8 mouse cellular contexts compared by ENCODE assay signal in genomic region chr11:50841023-50841735, GRCm38 (mm10). TPM values are rescaled to one million over a fixed set of nuclear protein-coding genes. Genes with fewer than 3 reads are reported as not detected.
A peak's percentile ranks its signal among the peaks of the same experiment; 100 is the strongest.
DNase-seq lines count a peak whose midpoint lies in the region; TF ChIP-seq lines count a peak whose summit lies in the region.

Zfp879 (minus strand) TSS chr11:50841552.

- H3K36me3 ChIP-seq in thymus, adult 2 months (ENCODE audit: control insufficient read depth, insufficient read depth, low read length): no peaks in the 10 kb centered on the region

- TF ChIP-seq POLR2A in thymus, adult 2 months (IDR thresholded peaks at IDR 0.05; ENCODE audit: control insufficient read depth, extremely low read depth, insufficient read depth, low read length, poor library complexity): 0 out of 2 replicates have a peak, but pooled peaks have one; percentile 36

- H3K27ac ChIP-seq in layer of hippocampus, adult 2 months: peak within 1 kb of the TSS; percentile 95
- H3K27ac ChIP-seq in thymus, adult 2 months (ENCODE audit: control insufficient read depth, insufficient read depth, low read length): no peak within 1 kb of the TSS

- peak within 1 kb of the TSS; percentile 66 for H3K4me3 ChIP-seq in layer of hippocampus, adult 2 months
- peak within 1 kb of the TSS; percentile 46 for H3K4me3 ChIP-seq in thymus, adult 2 months (ENCODE audit: control insufficient read depth, insufficient read depth, low read length)

- peak; percentile 94 for DNase-seq in ES-CJ7 (ENCODE audit: low read depth, low spot score)
- peak; percentile 97 to 98 for DNase-seq in cerebellum, adult 18-20 months
- DNase-seq in forelimb bud, embryonic 11.5 days (ENCODE audit: low read depth, low spot score): peak; percentile 95
- DNase-seq in heart, postnatal 4 days: peak; percentile 89
- DNase-seq in layer of hippocampus, adult 2 months (ENCODE audit: low spot score in 2 of 2): peak; percentile 95
- peak; percentile 92 to 95 for DNase-seq in lung, adult 18-20 months
- DNase-seq in ovary, adult 18-20 months (ENCODE audit: low spot score): peak; percentile 83
- DNase-seq in thymus, adult 2 months: peak; percentile 87

- no peaks in the 10 kb centered on the region for H3K27me3 ChIP-seq in thymus, adult 2 months (ENCODE audit: control insufficient read depth, insufficient read depth, low read length)

- TF ChIP-seq CTCF in layer of hippocampus, adult 2 months (conservative IDR thresholded peaks at IDR 0.05): no peak
- 0 out of 2 replicates have a peak, but pooled peaks have one; percentile 34 for TF ChIP-seq CTCF in thymus, adult 2 months (IDR thresholded peaks at IDR 0.05; ENCODE audit: borderline replicate concordance, control insufficient read depth, extremely low read depth, insufficient read depth, low read length, poor library complexity)

- H3K4me1 ChIP-seq in thymus, adult 2 months (replicated peaks; ENCODE audit: control insufficient read depth, insufficient read depth, low read length): peaks cover 4% of the 10 kb centered on the region; the same call in 1 of the 2 replicates

- WGBS in thymus, adult 2 months: 31% methylated on average over 22 of the region's 22 CpGs

RNA-seq across cellular contexts. Expression of gene Zfp879, which starts in this region (rescaled TPM):
- under 1 TPM; 0.38 to 0.62 TPM for total RNA-seq in heart, postnatal 4 days (2021)
- 1 to 10 TPM; 4.0 to 4.1 TPM for total RNA-seq in layer of hippocampus, adult 2 months (2021)
- 0.34 and 0.37 TPM in 2 replicates for polyA plus RNA-seq in thymus, adult 2 months (2012; rRNA removed)

Comparison
In these comparisons a context has a peak if more than half of its experiments do, and no peak if none do; other contexts are left out.
1. Peak in DNase-seq in heart, postnatal 4 days; RNA of the gene not detected or under 1 TPM.
2. Peak in DNase-seq and H3K4me3 ChIP-seq in thymus, adult 2 months; RNA of the gene not detected or under 1 TPM.